Mouse (Mus musculus): ENCODE data around the gene Zmynd8.

DNA sequence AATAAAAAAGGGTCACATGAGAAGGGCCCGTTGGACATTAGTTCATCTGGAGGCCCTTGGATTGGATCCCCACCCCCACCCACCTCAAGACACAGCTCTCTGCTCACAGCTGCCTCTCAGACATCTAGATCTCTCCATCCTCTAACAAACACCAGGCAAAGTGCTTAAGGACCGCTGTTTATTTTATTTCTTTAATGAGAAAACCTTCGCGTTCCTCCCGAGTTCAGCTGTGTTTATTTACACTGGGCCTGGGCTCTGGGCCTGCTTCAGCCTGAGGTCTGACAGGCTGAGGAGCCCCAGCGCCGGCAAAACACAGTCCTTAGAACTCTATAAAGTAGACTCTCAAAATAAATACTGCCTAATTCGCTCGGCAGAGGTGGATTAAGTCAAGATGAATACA, 157.8 kb downstream of the Zmynd8 start:
- TF ChIP-seq GATA1 (IDR thresholded peaks at IDR 0.05; ENCODE audit: low read length) (no peak), TAL1 (IDR thresholded peaks at IDR 0.05; ENCODE audit: low read length) (no peak)
